Mouse (Mus musculus): ENCODE data around the gene Erbb3. TPM values are rescaled to one million over a fixed set of nuclear protein-coding genes. Genes with fewer than 3 reads are reported as not detected.

Gene Erbb3
- polyA plus RNA-seq, 1 experiment, result 0.77 TPM

- Histone ChIP-seq H3K27ac (ENCODE audit: control insufficient read depth, insufficient read depth, low read depth, low read length) (no peak overlapping the region), H3K4me1 (ENCODE audit: control insufficient read depth, insufficient read depth, low read length) (peaks cover 18% of the 10 kb centered on the region), H3K27me3 (ENCODE audit: control insufficient read depth, insufficient read depth, low read length) (no peaks in the 10 kb centered on the region; the same call in 1 of the 2 replicates), H3K4me3 (ENCODE audit: control insufficient read depth, low read depth, low read length) (no peak overlapping the region; the same call in 1 of the 2 replicates), H3K36me3 (ENCODE audit: control insufficient read depth, insufficient read depth, low read length) (no peaks in the 10 kb centered on the region)
- TF ChIP-seq POLR2A (IDR thresholded peaks at IDR 0.05; ENCODE audit: control insufficient read depth, low read depth, low read length) (no peak), CTCF (IDR thresholded peaks at IDR 0.05; ENCODE audit: control insufficient read depth, insufficient read depth, insufficient replicate concordance, low read depth, low read length) (no peak)
These were observed 533 bp downstream of the Erbb3 start for GRCm38 (mm10) chr10:128588775-128589463.

GRCm38 (mm10) chr10:128588136-128588535, 1.3 kb downstream of the Erbb3 start:
- no peaks in the 10 kb centered on the region; the same call in 1 of the 2 replicates for H3K27me3 ChIP-seq (ENCODE audit: control insufficient read depth, insufficient read depth, low read length)
- peaks cover 24% of the 10 kb centered on the region for H3K4me1 ChIP-seq (ENCODE audit: control insufficient read depth, insufficient read depth, low read length)
- no peak overlapping the region for H3K27ac ChIP-seq (ENCODE audit: control insufficient read depth, insufficient read depth, low read depth, low read length)
- H3K4me3 ChIP-seq (ENCODE audit: control insufficient read depth, low read depth, low read length), result no peak overlapping the region
- H3K36me3 ChIP-seq (ENCODE audit: control insufficient read depth, insufficient read depth, low read length), result no peaks in the 10 kb centered on the region
- TF ChIP-seq POLR2A (IDR thresholded peaks at IDR 0.05; ENCODE audit: control insufficient read depth, low read depth, low read length), result no peak
- no peak for TF ChIP-seq CTCF (IDR thresholded peaks at IDR 0.05; ENCODE audit: control insufficient read depth, insufficient read depth, insufficient replicate concordance, low read depth, low read length)

DNA sequence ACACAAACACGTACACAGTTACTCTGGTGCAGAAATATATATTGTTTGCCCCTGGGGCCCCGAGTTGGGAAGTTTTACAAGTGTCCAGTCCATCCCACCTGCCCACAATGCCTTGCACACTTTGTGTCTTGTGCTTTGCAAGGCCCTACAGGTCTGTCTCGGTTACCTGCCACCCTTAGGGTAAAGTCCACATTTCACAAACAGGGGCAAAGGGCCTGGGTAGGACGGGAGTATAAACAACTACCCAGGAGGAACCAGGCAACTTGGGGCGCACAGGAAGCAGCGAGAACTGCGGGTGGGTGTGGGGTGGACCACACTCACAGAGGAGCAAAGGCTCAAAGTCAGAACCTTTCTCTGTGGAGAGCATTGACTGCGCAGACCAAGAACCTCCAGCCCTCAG, 1.8 kb downstream of the Erbb3 start:
- Histone ChIP-seq H3K4me1 (ENCODE audit: control insufficient read depth, insufficient read depth, low read length) (peaks cover 26% of the 10 kb centered on the region), H3K27ac (ENCODE audit: control insufficient read depth, insufficient read depth, low read depth, low read length) (no peak overlapping the region), H3K27me3 (ENCODE audit: control insufficient read depth, insufficient read depth, low read length) (no peaks in the 10 kb centered on the region; the same call in 1 of the 2 replicates), H3K4me3 (ENCODE audit: control insufficient read depth, low read depth, low read length) (no peak overlapping the region), H3K36me3 (ENCODE audit: control insufficient read depth, insufficient read depth, low read length) (no peaks in the 10 kb centered on the region)
- TF ChIP-seq CTCF (IDR thresholded peaks at IDR 0.05; ENCODE audit: control insufficient read depth, insufficient read depth, insufficient replicate concordance, low read depth, low read length) (no peak), POLR2A (IDR thresholded peaks at IDR 0.05; ENCODE audit: control insufficient read depth, low read depth, low read length) (no peak)

GRCm38 (mm10) chr10:128587120-128587519, 2.3 kb downstream of the Erbb3 start:
- TF ChIP-seq POLR2A (IDR thresholded peaks at IDR 0.05; ENCODE audit: control insufficient read depth, low read depth, low read length) (no peak), CTCF (IDR thresholded peaks at IDR 0.05; ENCODE audit: control insufficient read depth, insufficient read depth, insufficient replicate concordance, low read depth, low read length) (no peak)
- Histone ChIP-seq H3K4me1 (ENCODE audit: control insufficient read depth, insufficient read depth, low read length) (peaks cover 26% of the 10 kb centered on the region), H3K27ac (ENCODE audit: control insufficient read depth, insufficient read depth, low read depth, low read length) (no peak overlapping the region), H3K27me3 (ENCODE audit: control insufficient read depth, insufficient read depth, low read length) (no peaks in the 10 kb centered on the region; the same call in 1 of the 2 replicates), H3K36me3 (ENCODE audit: control insufficient read depth, insufficient read depth, low read length) (no peaks in the 10 kb centered on the region), H3K4me3 (ENCODE audit: control insufficient read depth, low read depth, low read length) (no peak overlapping the region)

GRCm38 (mm10) chr10:128586546-128586945, 2.9 kb downstream of the Erbb3 start:
- no peak for TF ChIP-seq POLR2A (IDR thresholded peaks at IDR 0.05; ENCODE audit: control insufficient read depth, low read depth, low read length)
- TF ChIP-seq CTCF (IDR thresholded peaks at IDR 0.05; ENCODE audit: control insufficient read depth, insufficient read depth, insufficient replicate concordance, low read depth, low read length), result no peak
- Histone ChIP-seq H3K4me3 (ENCODE audit: control insufficient read depth, low read depth, low read length) (no peak overlapping the region), H3K27me3 (ENCODE audit: control insufficient read depth, insufficient read depth, low read length) (no peaks in the 10 kb centered on the region; the same call in 1 of the 2 replicates), H3K27ac (ENCODE audit: control insufficient read depth, insufficient read depth, low read depth, low read length) (no peak overlapping the region), H3K4me1 (ENCODE audit: control insufficient read depth, insufficient read depth, low read length) (peaks cover 26% of the 10 kb centered on the region), H3K36me3 (ENCODE audit: control insufficient read depth, insufficient read depth, low read length) (no peaks in the 10 kb centered on the region)

GRCm38 (mm10) chr10:128584386-128584785, 5.1 kb downstream of the Erbb3 start:
- no peak overlapping the region for H3K27ac ChIP-seq (ENCODE audit: control insufficient read depth, insufficient read depth, low read depth, low read length)
- H3K27me3 ChIP-seq (ENCODE audit: control insufficient read depth, insufficient read depth, low read length), result no peaks in the 10 kb centered on the region; the same call in 1 of the 2 replicates

GRCm38 (mm10) chr10:128583644-128584043, 5.8 kb downstream of the Erbb3 start:
- Histone ChIP-seq H3K27ac (ENCODE audit: control insufficient read depth, insufficient read depth, low read depth, low read length) (no peak overlapping the region), H3K36me3 (ENCODE audit: control insufficient read depth, insufficient read depth, low read length) (no peaks in the 10 kb centered on the region), H3K27me3 (ENCODE audit: control insufficient read depth, insufficient read depth, low read length) (no peaks in the 10 kb centered on the region), H3K4me3 (ENCODE audit: control insufficient read depth, low read depth, low read length) (no peak overlapping the region), H3K4me1 (ENCODE audit: control insufficient read depth, insufficient read depth, low read length) (peaks cover 13% of the 10 kb centered on the region)
- TF ChIP-seq CTCF (IDR thresholded peaks at IDR 0.05; ENCODE audit: control insufficient read depth, insufficient read depth, insufficient replicate concordance, low read depth, low read length) (no peak), POLR2A (IDR thresholded peaks at IDR 0.05; ENCODE audit: control insufficient read depth, low read depth, low read length) (no peak)

More at GRCm38 (mm10) chr10:128584386-128584785, 5.1 kb downstream of the Erbb3 start:
- peaks cover 18% of the 10 kb centered on the region for H3K4me1 ChIP-seq (ENCODE audit: control insufficient read depth, insufficient read depth, low read length)
- TF ChIP-seq CTCF (IDR thresholded peaks at IDR 0.05; ENCODE audit: control insufficient read depth, insufficient read depth, insufficient replicate concordance, low read depth, low read length) (no peak), POLR2A (IDR thresholded peaks at IDR 0.05; ENCODE audit: control insufficient read depth, low read depth, low read length) (no peak)
- H3K36me3 ChIP-seq (ENCODE audit: control insufficient read depth, insufficient read depth, low read length), result no peaks in the 10 kb centered on the region
- no peak overlapping the region for H3K4me3 ChIP-seq (ENCODE audit: control insufficient read depth, low read depth, low read length)

Measured in testis, adult 2 months (tissue).